Mouse (Mus musculus): ENCODE measurements around the gene Naa20.

Gene Naa20

DNA sequence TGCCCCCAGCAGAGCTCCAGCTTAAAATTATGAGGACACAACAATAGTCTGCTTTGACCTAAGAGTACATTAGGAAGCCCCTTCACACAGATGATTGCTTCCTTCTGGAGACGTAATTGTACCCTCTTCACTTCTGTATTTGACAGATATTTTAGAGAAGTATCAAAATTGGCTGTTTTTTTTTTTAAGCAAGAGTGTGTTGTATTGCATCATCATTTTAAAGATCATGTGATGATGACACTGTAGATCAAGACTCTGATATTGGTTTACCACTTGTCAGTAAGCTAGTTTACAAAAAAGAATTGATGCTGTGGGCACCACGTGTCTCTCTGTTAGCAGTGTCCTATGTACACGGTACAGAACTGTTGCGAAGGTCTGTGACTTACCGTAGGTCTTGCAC, 50.8 kb downstream of the Naa20 start:
- no peak for DNase-seq

DNA sequence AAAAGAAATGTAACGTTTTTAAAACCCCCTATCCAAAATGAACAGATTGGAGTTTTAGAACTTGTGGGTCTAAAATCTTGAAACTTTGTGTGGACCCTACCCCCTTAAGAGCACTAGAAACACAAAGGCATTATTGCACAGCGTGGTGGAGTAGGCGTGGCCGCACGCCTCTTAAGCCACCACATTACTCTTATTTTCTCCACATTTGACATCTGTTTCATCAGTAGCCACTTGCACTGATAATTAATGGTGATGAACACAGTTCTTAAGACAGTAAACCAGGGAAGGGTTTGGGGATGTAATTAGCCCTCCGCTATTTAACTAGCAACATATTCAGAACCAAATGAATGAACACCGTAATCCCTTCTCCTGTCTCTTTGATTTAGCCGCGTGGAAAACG, 53.9 kb downstream of the Naa20 start:
- no peak for DNase-seq

DNA sequence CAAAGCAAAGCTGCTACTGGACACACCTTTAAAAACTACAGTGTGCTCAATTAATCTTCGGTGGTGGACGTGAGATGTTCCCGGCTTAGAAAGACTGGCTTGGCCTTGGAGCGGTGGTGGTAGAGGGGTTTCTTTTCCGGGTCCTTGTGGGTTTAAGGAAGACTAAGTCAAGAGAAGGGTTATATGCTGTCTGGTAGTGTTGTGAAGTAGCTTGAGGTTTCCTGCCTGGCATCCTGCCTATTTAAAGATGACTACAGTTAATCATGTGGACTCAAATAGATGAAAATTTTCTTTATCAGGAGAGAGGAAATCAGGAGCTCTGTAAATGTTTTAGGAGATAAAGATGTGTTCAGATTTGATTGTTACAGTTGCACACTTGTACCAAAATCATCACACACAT, 54.4 kb downstream of the Naa20 start:
- DNase-seq = no peak

DNA sequence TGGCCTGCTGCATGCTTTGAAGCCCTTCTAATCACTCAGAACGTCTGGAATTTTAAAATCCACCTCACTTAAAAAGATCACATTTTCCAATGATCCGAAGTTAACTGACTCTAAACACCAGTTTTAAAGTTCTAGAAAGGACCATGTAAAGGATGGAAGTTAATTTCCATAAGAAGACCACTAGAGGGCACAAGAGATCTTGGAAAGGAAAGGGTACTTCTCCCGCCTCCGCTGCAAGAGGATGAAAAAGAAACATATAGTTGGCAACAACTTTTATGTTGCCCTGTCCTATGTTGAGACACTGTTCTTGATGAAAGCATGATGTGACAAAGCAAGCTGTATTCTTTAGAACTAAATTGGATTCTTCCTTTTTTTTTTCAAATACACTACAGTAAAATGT, 55.6 kb downstream of the Naa20 start:
- no peak for DNase-seq

DNA sequence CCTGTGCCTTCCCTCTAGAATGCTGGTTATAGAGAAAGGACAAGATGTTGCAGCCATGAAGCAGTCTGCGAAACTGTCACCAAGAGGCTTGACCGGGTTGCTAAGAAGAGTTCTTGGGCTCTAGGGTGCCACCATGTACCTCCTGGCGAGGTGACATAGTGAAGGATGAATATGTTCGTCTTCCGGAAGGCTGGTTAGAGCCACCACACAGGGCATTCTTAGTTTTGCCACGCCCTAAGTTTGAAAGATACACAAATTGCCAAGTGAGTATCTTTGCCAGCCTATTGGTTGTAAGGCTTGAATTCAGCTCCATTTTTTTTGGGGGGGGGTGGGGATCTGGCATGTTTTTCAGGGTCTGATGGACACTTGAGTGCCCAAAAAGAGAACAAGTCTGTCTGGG, 56.2 kb downstream of the Naa20 start:
- DNase-seq = no peak

DNA sequence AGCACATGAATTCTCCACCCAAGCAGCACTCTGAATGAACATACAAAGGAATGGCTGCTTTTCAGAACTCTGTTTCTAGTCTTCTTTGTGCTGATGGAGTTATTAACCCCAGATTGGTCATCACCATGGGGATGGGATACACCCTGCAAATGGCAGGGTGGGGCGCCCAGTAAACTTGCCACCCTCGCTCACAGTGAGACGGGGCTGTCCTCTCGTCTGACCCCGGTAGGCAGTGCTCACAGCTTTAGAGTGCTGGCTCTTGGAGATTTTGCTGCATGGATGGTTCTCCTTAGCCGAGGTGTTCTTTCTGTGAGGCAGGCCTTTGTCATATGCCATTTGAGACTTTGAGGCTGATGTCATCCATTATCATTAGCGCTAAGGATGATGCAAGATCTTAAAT, 56.7 kb downstream of the Naa20 start:
- DNase-seq = no peak

DNA sequence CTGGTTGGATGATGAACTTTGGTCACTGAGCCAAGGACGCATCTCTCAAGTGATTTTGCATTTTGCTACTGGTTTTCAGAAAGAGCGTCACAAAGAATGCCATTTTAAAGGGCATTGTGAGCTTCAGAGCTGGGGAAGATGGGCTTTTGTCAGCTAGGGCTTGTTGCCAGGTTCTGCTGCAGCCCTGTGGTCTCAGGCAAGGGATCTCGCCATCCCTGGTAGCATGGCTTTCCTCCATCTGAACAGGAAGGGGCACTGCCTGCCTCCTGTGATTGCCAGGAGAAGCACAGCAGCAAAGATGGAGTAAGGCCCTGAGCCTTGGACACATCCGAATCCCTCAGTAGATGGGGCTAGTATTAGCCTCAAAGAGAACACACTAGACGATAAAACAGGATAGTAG, 60.0 kb downstream of the Naa20 start:
- no peak for DNase-seq
